In the genomic region with DNA sequence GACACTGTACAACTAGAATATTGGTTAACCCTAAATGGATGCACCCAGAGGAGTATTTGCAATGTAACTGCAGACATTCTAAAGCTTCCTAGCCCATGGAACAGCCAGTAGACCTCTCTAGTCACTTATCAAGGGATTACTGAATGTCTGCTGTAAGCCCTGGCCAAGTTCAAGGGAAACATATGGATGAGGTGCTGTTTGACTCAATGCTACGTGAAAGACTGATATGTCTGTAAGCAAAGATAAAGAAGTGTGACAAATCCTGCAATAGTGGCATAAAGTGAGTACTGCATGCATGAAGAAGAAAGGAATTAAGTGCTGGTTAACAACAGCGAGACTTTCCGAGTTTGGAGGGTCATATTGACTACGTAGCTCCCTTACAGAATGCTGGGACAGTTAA, we compare ENCODE assay signal across 22 mouse cellular contexts.
DNase-seq lines count a peak whose midpoint lies in the region; ATAC-seq and TF ChIP-seq lines count a peak whose summit lies in the region.
"Had no signal": no experiment of that assay in that cellular context is flagged by ENCODE, and none has a peak within 500 bp of the region (broad histone marks: within the 10 kb centered on the region; RNA-seq: fewer than 3 reads in every experiment).

No protein-coding gene starts in this region.

- no peak for DNase-seq in layer of hippocampus, adult 2 months (ENCODE audit: low spot score in 2 of 2)
- no peak for DNase-seq in layer of hippocampus, adult 11-12 months (ENCODE audit: low spot score)
- DNase-seq in lung, postnatal 25 days (ENCODE audit: low spot score): no peak
- peak; percentile 13 for DNase-seq in lung, postnatal 0 days (ENCODE audit: low spot score)
- no peak for DNase-seq in lung, adult 2 months
- DNase-seq: adrenal gland, adult 2 months; adrenal gland, postnatal 10 days; adrenal gland, postnatal 25 days; cerebellum, adult 11 months; cerebellum, adult 18-20 months; cerebellum, adult 8-10 months; cerebellum, adult 9-11 months; cerebellum, postnatal 14 days; cerebellum, postnatal 36 days; embryo, embryonic 11 days had no signal

- TF ChIP-seq CTCF in layer of hippocampus, adult 2 months (conservative IDR thresholded peaks at IDR 0.05): 0 out of 2 replicates have a peak, but pooled peaks have one; percentile 5
- no peak; the same call in 1 of the 2 replicates for TF ChIP-seq CTCF in lung, postnatal 0 days (IDR thresholded peaks at IDR 0.05)
- TF ChIP-seq CTCF in lung, adult 2 months (IDR thresholded peaks at IDR 0.05; ENCODE audit: insufficient read depth, low read length): no peak

- peak; percentile 35; the same call in 1 of the 2 replicates for ATAC-seq in lung, embryonic 15.5 days (ENCODE audit: borderline replicate concordance, extremely low read depth, low FRiP score, low TSS enrichment)
- ATAC-seq in lung, postnatal 0 days: no peak
- ATAC-seq: forebrain, embryonic 15.5 days had no signal

- H3K4me1 ChIP-seq in lung, embryonic 15.5 days: no peaks in the 10 kb centered on the region
- H3K4me1 ChIP-seq in lung, postnatal 0 days (ENCODE audit: insufficient read depth, low read depth, low read length): no peaks in the 10 kb centered on the region
- no peaks in the 10 kb centered on the region for H3K4me1 ChIP-seq in lung, adult 2 months (ENCODE audit: control insufficient read depth, insufficient read depth, low read length)
- H3K4me1 ChIP-seq: embryonic facial prominence, embryonic 15.5 days; forebrain, embryonic 12.5 days; forebrain, embryonic 15.5 days had no signal

- no peaks in the 10 kb centered on the region for H3K9me3 ChIP-seq in lung, embryonic 15.5 days
- no peaks in the 10 kb centered on the region for H3K9me3 ChIP-seq in lung, postnatal 0 days (ENCODE audit: low read length)
- H3K9me3 ChIP-seq: embryonic facial prominence, embryonic 13.5 days; embryonic facial prominence, embryonic 15.5 days; forebrain, embryonic 10.5 days; forebrain, embryonic 12.5 days; forebrain, embryonic 15.5 days had no signal

- no peak for TF ChIP-seq EP300 in lung, postnatal 0 days (IDR thresholded peaks at IDR 0.05)

- 44% methylated on average over 4 of the region's 4 CpGs for WGBS in lung, embryonic 15.5 days
- WGBS in lung, postnatal 0 days: 61% methylated on average over 4 of the region's 4 CpGs
- 69% methylated on average over 4 of the region's 4 CpGs for WGBS in lung, adult 2 months

- H3K27ac ChIP-seq in layer of hippocampus, adult 2 months: no peak overlapping the region
- no peak overlapping the region for H3K27ac ChIP-seq in lung, embryonic 15.5 days
- H3K27ac ChIP-seq in lung, postnatal 0 days (ENCODE audit: low read length): no peak overlapping the region
- H3K27ac ChIP-seq: embryonic facial prominence, embryonic 13.5 days; embryonic facial prominence, embryonic 15.5 days; forebrain, embryonic 10.5 days; forebrain, embryonic 12.5 days; forebrain, embryonic 15.5 days had no signal

- no peaks in the 10 kb centered on the region for H3K36me3 ChIP-seq in lung, embryonic 15.5 days
- H3K36me3 ChIP-seq in lung, postnatal 0 days (ENCODE audit: insufficient read depth, low read length): no peaks in the 10 kb centered on the region
- H3K36me3 ChIP-seq: embryonic facial prominence, embryonic 13.5 days; embryonic facial prominence, embryonic 15.5 days; forebrain, embryonic 10.5 days; forebrain, embryonic 12.5 days; forebrain, embryonic 15.5 days had no signal

- H3K27me3 ChIP-seq in lung, embryonic 15.5 days: no peaks in the 10 kb centered on the region
- no peaks in the 10 kb centered on the region for H3K27me3 ChIP-seq in lung, postnatal 0 days (replicated peaks; ENCODE audit: insufficient read depth, low read length)
- H3K27me3 ChIP-seq: embryonic facial prominence, embryonic 13.5 days; embryonic facial prominence, embryonic 15.5 days; forebrain, embryonic 12.5 days; forebrain, embryonic 15.5 days had no signal

- no peak overlapping the region for H3K4me3 ChIP-seq in layer of hippocampus, adult 2 months
- no peak overlapping the region for H3K4me3 ChIP-seq in lung, embryonic 15.5 days
- no peak overlapping the region for H3K4me3 ChIP-seq in lung, postnatal 0 days (ENCODE audit: low read depth, low read length)
- no peak overlapping the region for H3K4me3 ChIP-seq in lung, adult 2 months (replicated peaks; ENCODE audit: extremely low read depth, low read depth, low read length)
- H3K4me3 ChIP-seq: embryonic facial prominence, embryonic 13.5 days; embryonic facial prominence, embryonic 15.5 days; erythroblast, embryonic 14.5 days; forebrain, embryonic 10.5 days; forebrain, embryonic 12.5 days; forebrain, embryonic 15.5 days had no signal

- no peak overlapping the region for H3K4me2 ChIP-seq in lung, embryonic 15.5 days
- H3K4me2 ChIP-seq in lung, postnatal 0 days (replicated peaks; ENCODE audit: low read depth, low read length): no peak overlapping the region
- H3K4me2 ChIP-seq: embryonic facial prominence, embryonic 13.5 days; embryonic facial prominence, embryonic 15.5 days; forebrain, embryonic 12.5 days; forebrain, embryonic 15.5 days had no signal

- TF ChIP-seq POLR2A in lung, adult 2 months (IDR thresholded peaks at IDR 0.05; ENCODE audit: borderline replicate concordance, extremely low read depth, low read depth, low read length): no peak

- no peak overlapping the region for H3K9ac ChIP-seq in lung, embryonic 15.5 days
- H3K9ac ChIP-seq in lung, postnatal 0 days (replicated peaks; ENCODE audit: low read depth): no peak overlapping the region
- H3K9ac ChIP-seq: embryonic facial prominence, embryonic 13.5 days; embryonic facial prominence, embryonic 15.5 days; forebrain, embryonic 12.5 days; forebrain, embryonic 15.5 days had no signal
